Mouse (Mus musculus): ENCODE measurements around the gene Grb2. TPM values are rescaled to one million over a fixed set of nuclear protein-coding genes. Genes with fewer than 3 reads are reported as not detected.

Gene Grb2
- polyA plus RNA-seq, 1 experiment from 2014 or later = 173 TPM

DNA sequence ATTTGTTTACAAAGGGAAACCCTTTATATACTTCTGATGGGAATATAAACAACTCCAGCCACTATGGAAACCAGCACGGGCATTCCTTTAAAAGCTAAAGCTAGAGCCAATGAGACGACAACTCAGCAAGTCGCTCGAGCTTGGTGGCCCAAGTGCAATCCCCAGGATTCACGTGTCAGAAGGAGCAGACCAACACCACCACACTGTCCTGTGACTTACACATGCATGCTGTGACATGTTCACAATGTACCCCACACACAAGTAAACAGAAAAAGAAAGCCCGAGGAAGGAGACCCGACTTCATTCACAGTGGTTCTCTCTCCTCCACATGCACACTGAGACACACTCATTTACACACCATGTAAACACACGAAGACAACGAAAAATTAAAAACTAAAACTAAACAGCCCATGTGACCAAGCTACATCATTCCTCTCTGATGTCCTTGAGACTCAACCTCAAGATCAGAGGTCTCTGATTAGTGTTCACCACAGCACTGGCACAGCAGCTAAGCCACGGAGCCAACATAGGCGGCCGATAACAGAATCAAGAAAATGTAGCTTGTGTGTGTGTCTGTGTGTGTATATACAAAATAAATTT lies 14.3 kb downstream of the Grb2 start:
- Histone ChIP-seq H3K9me3 (no peaks in the 10 kb centered on the region), H3K4me2 (no peak overlapping the region), H3K36me3 (replicated peaks) (no peaks in the 10 kb centered on the region), H3K4me3 (no peak overlapping the region), H3K9ac (no peak overlapping the region), H3K4me1 (peaks cover 31% of the 10 kb centered on the region), H3K27ac (no peak overlapping the region), H3K27me3 (replicated peaks) (no peaks in the 10 kb centered on the region)
- ATAC-seq (replicated peaks) = no peak
- 91% methylated on average over 12 of the region's 12 CpGs for WGBS

DNA sequence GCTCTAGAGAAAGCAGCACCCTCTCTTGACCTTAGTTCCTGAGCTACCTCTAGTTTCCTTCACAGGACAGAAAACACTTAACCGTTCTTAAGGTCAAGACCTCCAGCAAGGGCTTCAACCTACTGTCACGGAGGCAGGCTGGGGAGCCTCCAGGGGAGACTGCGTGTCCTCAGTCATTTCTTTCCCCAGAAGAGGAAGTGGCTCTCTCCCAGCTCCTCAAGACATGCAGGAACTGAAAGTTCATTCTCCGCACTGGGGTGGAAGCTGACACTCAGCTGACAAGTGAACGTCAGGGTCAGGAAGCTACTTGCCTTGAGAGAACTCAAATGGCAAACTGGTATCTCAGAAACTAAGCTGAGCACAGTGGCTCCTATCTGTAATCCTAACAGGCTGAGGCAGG lies 15.6 kb downstream of the Grb2 start:
- Histone ChIP-seq H3K27ac (no peak overlapping the region), H3K36me3 (replicated peaks) (no peaks in the 10 kb centered on the region), H3K9ac (no peak overlapping the region), H3K4me1 (peaks cover 23% of the 10 kb centered on the region), H3K4me2 (no peak overlapping the region), H3K9me3 (no peaks in the 10 kb centered on the region), H3K27me3 (replicated peaks) (no peaks in the 10 kb centered on the region), H3K4me3 (no peak overlapping the region)
- no peak for ATAC-seq (replicated peaks)
- WGBS = 82% methylated on average over 5 of the region's 5 CpGs

DNA sequence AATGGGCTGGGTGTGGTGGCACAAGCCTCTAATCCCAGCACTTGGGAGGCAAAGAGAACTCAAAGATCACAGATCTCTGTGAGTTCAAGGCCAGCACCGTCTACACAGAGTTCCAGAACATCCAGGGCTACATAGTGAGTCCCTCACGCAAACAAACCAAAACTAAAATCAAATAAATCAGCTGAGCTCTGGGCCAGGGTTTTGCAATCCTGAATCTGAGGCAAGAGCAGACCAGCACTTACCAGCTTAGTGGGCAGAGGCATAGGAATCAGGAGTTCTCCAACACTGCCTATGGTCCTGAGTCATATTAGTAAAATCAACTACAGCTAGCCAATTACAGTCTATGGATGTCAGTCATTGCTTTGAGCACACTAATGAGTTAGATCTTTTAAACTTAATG lies 16.4 kb downstream of the Grb2 start:
- Histone ChIP-seq H3K4me1 (peaks cover 15% of the 10 kb centered on the region), H3K9me3 (no peaks in the 10 kb centered on the region), H3K27ac (no peak overlapping the region), H3K4me3 (no peak overlapping the region), H3K9ac (no peak overlapping the region), H3K27me3 (replicated peaks) (no peaks in the 10 kb centered on the region), H3K36me3 (replicated peaks) (no peaks in the 10 kb centered on the region), H3K4me2 (no peak overlapping the region)
- WGBS = 82% methylated on average over 2 of the region's 2 CpGs
- ATAC-seq (replicated peaks) = no peak

DNA sequence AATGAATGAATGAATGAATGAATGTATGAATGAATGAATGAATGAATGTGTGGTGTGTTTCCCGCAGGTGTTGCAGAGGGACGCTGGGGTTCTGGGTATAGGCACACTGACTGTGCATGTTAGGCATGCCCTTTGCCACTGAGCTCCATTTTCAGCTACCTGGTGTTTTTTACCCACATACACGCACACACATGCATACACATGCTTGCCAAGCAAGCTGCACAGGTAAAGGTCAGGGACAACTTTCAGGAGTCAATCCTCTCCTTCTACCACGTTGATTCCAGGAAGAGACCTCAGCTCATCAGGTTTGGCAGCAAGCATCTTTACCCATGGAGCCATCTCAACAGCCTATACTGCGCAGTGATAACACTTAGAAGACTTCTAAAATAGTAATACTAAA lies 16.9 kb downstream of the Grb2 start:
- no peaks in the 10 kb centered on the region for H3K27me3 ChIP-seq (replicated peaks)
- no peak overlapping the region for H3K4me3 ChIP-seq
- H3K27ac ChIP-seq = no peak overlapping the region
- no peak overlapping the region for H3K9ac ChIP-seq
- no peak for ATAC-seq (replicated peaks)
- H3K4me2 ChIP-seq = no peak overlapping the region
- no peaks in the 10 kb centered on the region for H3K36me3 ChIP-seq (replicated peaks)
- peaks cover 10% of the 10 kb centered on the region for H3K4me1 ChIP-seq
- H3K9me3 ChIP-seq = no peaks in the 10 kb centered on the region
- WGBS = 94% methylated on average over 5 of the region's 5 CpGs

DNA sequence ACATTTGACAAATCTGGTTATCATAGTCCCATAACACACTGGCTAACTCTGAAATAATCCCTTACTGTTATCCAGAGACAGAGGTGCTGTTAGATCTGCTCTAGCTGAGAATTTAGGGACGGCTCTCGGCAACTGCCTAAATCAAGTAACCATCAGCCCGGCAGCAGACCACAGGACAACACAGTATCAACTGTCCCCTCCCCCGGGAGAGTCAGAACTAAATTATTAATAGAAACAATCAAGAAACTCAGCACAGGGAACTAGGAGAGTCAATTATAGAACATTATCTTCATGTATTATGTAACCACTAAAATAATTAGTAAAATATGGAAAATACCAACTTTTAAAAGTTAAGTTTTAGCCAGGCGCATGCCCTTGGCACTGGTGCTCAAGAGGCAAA lies 17.4 kb downstream of the Grb2 start:
- ATAC-seq (replicated peaks) = no peak
- Histone ChIP-seq H3K4me1 (peaks cover 5% of the 10 kb centered on the region), H3K4me2 (no peak overlapping the region), H3K27me3 (replicated peaks) (no peaks in the 10 kb centered on the region), H3K9me3 (no peaks in the 10 kb centered on the region), H3K27ac (no peak overlapping the region), H3K9ac (no peak overlapping the region), H3K36me3 (replicated peaks) (no peaks in the 10 kb centered on the region), H3K4me3 (no peak overlapping the region)
- 84% methylated on average over 5 of the region's 5 CpGs for WGBS

DNA sequence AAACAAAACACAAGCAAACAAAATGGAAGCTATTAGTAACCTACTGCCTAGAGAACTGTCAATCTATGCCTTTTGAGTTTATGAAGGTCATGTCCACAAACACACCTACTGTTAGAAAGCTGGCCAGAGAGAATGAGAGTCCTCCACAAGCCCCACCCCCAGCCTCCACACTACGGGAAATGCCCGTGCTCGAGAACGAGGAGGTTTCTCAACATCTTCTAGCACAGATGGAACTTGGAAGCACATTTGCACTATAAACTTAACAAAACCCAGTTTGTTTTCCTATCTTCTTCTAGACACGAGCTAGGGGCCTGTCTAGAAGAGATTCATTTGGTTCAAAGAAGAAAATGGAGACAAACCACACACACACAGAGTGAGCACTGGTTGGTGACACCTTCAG lies 18.0 kb downstream of the Grb2 start:
- H3K9ac ChIP-seq = no peak overlapping the region
- no peak for ATAC-seq (replicated peaks)
- no peaks in the 10 kb centered on the region for H3K36me3 ChIP-seq (replicated peaks)
- no peak overlapping the region for H3K27ac ChIP-seq
- H3K4me3 ChIP-seq = no peak overlapping the region
- no peaks in the 10 kb centered on the region for H3K4me1 ChIP-seq
- WGBS = 91% methylated on average over 5 of the region's 5 CpGs
- H3K9me3 ChIP-seq = no peaks in the 10 kb centered on the region
- no peak overlapping the region for H3K4me2 ChIP-seq
- no peaks in the 10 kb centered on the region for H3K27me3 ChIP-seq (replicated peaks)

DNA sequence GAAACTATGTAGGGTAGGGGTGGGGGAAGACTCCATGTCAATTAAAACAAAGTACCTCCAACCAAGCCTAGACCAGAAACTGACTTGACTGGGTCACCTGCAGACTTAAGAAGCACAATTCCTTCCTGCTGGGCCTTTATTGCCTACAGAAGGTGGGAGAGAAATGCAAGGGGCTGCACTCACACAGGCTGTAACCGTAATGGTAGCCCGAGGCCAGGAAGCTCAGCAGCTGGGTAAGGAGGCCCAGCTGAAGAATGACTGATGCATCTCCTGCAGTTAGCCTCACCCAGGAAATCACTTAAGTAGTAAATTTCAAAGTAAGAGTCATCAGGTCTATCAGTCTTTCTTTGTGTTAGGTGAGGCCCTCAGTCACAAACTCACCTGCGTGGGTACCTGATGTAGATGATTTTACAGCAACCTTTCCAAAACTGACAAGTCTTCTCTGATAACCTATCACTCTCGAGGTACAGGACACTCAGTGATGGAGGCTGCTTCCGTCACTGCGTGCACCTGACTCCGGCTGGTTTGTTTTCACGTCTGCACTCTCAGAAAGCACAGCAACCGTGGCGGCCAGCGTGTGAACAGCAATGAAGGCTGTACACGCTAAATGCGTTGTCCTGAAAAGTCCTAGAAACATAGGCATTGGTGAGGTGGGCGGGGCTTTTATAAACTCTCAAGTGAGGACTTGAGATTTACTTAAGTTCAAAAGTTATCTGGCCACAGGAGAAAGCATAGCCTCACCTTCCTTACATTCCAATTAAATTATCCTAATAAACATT lies 19.1 kb downstream of the Grb2 start:
- H3K36me3 ChIP-seq (replicated peaks) = no peaks in the 10 kb centered on the region
- H3K9ac ChIP-seq = no peak overlapping the region
- H3K4me1 ChIP-seq = no peaks in the 10 kb centered on the region
- no peak overlapping the region for H3K27ac ChIP-seq
- H3K9me3 ChIP-seq = no peaks in the 10 kb centered on the region
- no peak for ATAC-seq (replicated peaks)
- H3K4me2 ChIP-seq = no peak overlapping the region
- 94% methylated on average over 14 of the region's 14 CpGs for WGBS
- no peaks in the 10 kb centered on the region for H3K27me3 ChIP-seq (replicated peaks)
- H3K4me3 ChIP-seq = no peak overlapping the region

DNA sequence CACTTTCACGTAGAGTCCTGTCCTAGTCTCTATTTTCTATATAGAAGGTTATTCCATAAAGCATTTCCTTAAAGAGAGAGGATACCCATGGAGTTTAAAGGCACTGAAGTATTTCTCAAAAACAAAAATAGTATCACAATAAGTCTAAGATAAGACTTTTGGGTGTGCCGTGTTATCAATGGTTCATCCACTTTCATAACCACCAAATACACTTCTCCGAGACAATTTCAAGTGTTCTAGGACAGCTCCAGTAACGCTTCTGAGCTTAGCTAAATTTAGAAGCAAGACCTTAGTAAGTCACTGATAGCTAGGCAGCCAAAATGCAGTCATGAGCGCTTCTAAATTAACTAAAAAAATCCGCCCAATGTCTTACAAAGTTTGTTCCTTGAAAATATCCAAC lies 22.0 kb downstream of the Grb2 start:
- Histone ChIP-seq H3K4me3 (no peak overlapping the region), H3K4me2 (no peak overlapping the region), H3K9ac (no peak overlapping the region), H3K36me3 (replicated peaks) (no peaks in the 10 kb centered on the region), H3K9me3 (no peaks in the 10 kb centered on the region), H3K4me1 (no peaks in the 10 kb centered on the region), H3K27ac (no peak overlapping the region), H3K27me3 (replicated peaks) (no peaks in the 10 kb centered on the region)
- ATAC-seq (replicated peaks) = no peak
- 91% methylated on average over 6 of the region's 6 CpGs for WGBS

DNA sequence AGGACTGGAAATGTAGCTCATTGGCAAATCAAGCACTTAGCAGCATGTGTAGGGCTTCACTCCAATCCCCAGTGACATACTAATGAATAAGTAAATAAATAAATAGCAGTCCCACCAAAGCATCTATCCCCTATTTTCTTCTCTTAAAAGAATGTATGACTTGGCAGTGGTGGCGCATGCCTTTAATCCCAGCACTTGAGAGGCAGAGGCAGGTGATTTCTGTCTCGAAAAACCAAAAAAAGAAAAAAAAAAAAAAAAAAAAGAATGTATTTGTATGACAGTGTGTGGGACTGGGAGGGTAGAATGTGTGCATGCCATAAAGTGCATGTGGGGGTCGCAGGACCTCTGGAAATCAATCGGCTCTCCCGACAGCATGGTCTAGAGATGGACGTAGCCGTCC lies 22.4 kb downstream of the Grb2 start:
- Histone ChIP-seq H3K4me1 (no peaks in the 10 kb centered on the region), H3K9me3 (no peaks in the 10 kb centered on the region), H3K36me3 (replicated peaks) (no peaks in the 10 kb centered on the region), H3K4me2 (no peak overlapping the region), H3K27ac (no peak overlapping the region), H3K9ac (no peak overlapping the region), H3K27me3 (replicated peaks) (no peaks in the 10 kb centered on the region), H3K4me3 (no peak overlapping the region)
- ATAC-seq (replicated peaks) = no peak
- WGBS = 90% methylated on average over 7 of the region's 7 CpGs

DNA sequence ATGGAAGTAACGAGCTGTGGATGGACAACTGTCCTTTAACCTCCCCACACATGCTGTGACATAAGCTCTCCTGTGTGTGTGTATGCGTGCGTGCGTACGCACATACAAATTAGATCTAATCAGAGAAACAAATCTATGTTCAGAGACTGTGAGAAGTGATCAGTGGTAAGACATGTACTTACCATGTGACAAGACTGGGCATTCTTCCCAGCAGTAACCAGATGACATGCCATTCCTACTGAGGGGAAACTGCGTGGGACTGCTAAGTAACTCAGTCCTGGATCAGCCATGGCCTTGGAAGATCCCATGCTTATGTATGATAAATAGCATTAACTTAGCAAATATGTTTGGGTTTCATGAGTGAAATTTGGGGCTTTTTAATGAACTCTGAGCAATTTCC lies 23.5 kb downstream of the Grb2 start:
- Histone ChIP-seq H3K9ac (no peak overlapping the region), H3K27ac (no peak overlapping the region), H3K4me3 (no peak overlapping the region), H3K4me1 (no peaks in the 10 kb centered on the region), H3K9me3 (no peaks in the 10 kb centered on the region), H3K4me2 (no peak overlapping the region), H3K36me3 (replicated peaks) (no peaks in the 10 kb centered on the region), H3K27me3 (replicated peaks) (no peaks in the 10 kb centered on the region)
- 90% methylated on average over 6 of the region's 6 CpGs for WGBS
- ATAC-seq (replicated peaks) = no peak

DNA sequence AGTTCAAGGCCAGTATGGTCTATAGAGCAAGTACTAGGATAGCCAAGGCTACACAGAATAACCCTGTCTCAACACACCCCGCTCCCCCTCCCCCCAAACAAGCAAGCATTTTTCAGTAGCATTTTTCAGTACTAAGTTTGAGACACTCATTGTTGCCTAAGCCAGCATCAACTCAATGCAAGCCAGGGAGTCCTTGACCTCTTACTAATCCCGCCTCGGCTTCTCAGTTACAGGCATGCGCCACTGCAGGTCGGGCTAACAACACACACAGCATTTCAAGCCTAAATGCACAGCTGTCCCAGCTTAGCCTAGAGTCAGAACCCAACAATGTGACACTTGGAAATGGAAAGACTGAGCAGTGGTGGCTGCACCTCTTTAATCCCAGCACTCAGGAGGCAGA lies 25.1 kb downstream of the Grb2 start:
- H3K9ac ChIP-seq = no peak overlapping the region
- H3K27me3 ChIP-seq (replicated peaks) = no peaks in the 10 kb centered on the region
- ATAC-seq (replicated peaks) = no peak
- H3K4me1 ChIP-seq = no peaks in the 10 kb centered on the region
- H3K27ac ChIP-seq = no peak overlapping the region
- no peak overlapping the region for H3K4me2 ChIP-seq
- peaks cover 5% of the 10 kb centered on the region; the same call in 1 of the 2 replicates for H3K36me3 ChIP-seq (replicated peaks)
- H3K9me3 ChIP-seq = no peaks in the 10 kb centered on the region
- WGBS = 93% methylated on average over 5 of the region's 5 CpGs
- H3K4me3 ChIP-seq = no peak overlapping the region

DNA sequence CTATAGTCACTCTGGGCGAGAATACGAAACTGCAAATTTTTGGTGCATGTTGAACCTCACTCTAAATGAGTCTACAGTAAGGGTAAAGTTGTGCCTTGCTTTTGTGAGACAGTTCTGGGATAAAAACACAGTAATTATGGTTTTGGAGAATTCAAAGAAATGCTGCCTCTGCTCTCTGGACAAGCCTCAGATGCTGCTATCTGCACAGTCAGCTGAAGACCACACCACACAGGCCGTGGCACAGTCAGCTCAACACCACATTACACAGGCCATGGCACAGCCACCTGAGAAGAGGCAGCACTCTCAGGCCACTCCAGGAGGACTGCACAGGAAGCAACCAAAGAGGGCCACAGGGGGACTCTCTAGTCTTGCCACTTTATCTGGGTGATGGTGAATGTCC lies 26.0 kb downstream of the Grb2 start:
- no peaks in the 10 kb centered on the region for H3K9me3 ChIP-seq
- no peak overlapping the region for H3K9ac ChIP-seq
- H3K27ac ChIP-seq = no peak overlapping the region
- H3K4me1 ChIP-seq = no peaks in the 10 kb centered on the region
- peaks cover 5% of the 10 kb centered on the region; the same call in 1 of the 2 replicates for H3K36me3 ChIP-seq (replicated peaks)
- H3K4me2 ChIP-seq = no peak overlapping the region
- ATAC-seq (replicated peaks) = no peak
- no peak overlapping the region for H3K4me3 ChIP-seq
- H3K27me3 ChIP-seq (replicated peaks) = no peaks in the 10 kb centered on the region
- 91% methylated on average over 3 of the region's 3 CpGs for WGBS
